Mouse (Mus musculus): ENCODE results near the gene Grhl1.
"Not testable (repeated sequence)": the region's sequence is repeated elsewhere in the genome, so short reads cannot be mapped to it uniquely, and the experiment has no call there.

The Grhl1 gene

DNA sequence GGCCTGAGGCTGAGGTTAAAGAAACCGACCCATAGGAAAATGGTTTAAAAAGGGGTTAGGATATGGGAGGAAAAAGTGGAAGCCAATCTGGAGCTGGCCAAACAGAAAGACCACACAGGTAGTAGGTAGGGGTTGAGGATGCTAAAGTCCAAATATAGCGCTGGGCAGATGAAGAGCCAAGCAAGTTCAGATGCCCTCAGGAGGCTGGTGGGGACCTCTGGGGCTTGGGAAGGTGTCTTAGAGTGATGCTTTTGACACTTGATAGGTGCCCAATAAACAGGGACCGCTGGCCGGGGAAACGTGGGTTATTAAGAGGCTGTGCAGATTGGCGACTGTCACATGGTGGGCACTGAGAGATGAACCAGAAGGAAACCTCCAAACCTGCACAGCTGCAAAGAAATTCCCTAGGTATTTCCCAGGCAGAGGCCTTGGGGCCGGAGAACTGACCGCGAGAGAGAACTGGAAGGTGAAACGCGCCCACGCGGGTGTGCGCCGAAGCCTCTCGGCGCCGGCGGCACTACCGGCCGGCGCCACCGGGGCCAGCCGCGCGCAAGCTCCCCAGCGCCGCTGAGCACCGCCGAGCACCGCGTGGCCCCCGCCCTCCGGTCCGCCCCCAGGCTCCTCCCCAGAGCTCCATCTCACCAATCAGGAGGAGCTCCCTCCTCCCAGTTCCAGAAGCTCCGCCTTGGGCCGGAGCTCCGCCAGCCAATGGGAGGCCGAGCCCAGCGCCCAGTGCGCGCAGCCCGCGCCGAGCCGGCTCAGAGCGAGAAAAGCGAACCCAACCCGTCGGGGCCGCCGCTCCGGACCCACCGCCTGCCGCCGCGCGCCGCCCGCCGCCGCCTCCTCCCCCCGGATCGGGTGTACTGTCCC lies at the start of gene Grhl1:
Grhl1 (plus strand) TSS at position 761 of the 870 bp plus-strand sequence.
- in situ Hi-C loops (cut with MboI; ENCODE audit: low pct_unique_long_range_greater_than_20kb in 1 of 2, low sequenced_read_pairs in 2 of 2, unreplicated experiment in 1 of 2) = no loop called here

DNA sequence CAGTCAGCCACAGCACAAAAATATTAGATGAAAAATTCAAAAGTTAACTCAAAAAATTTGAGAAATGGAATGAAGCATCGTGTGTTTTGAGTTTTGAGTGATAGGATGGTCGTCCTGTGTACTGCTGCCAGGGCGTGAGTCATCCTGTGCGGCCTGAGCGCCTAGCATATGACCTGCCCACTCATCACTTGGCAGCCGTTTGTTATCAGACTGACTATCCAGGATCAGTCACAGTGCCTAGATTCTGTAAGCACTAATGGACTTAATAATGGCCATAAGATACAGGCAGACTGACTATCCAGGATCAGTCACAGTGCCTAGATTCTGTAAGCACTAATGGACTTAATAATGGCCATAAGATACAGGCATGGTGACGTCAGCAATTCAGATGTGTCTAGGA lies 47.0 kb upstream of the Grhl1 start:
- in situ Hi-C loops (cut with MboI; ENCODE audit: low pct_unique_long_range_greater_than_20kb in 1 of 2, low sequenced_read_pairs in 2 of 2, unreplicated experiment in 1 of 2) = not testable (repeated sequence)

DNA sequence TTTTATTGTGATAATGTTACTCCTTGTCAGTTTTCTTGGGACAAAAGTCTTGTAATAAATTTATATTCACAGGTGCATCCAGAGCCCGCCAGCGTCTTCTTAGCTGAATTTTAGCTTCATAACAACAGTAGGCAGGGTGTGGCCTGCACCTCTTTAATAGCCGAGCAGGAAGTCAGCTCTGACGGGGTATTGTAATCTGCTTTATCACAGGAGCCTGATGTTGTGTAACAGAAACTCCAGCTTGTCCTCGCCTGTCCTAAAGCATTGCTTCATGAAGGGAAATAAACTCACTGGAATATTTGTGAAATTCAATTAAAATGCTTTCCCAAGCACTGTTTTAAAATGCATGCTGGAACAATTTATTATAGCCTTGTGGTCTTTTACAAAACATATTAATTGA lies 35.7 kb upstream of the Grhl1 start:
- in situ Hi-C loops (cut with MboI; ENCODE audit: low pct_unique_long_range_greater_than_20kb in 1 of 2, low sequenced_read_pairs in 2 of 2, unreplicated experiment in 1 of 2) = loop anchor here in 1 of 2 experiments (10.0 kb wide), 1 partner anchor 58 kb away; no protein-coding TSS in a partner anchor

DNA sequence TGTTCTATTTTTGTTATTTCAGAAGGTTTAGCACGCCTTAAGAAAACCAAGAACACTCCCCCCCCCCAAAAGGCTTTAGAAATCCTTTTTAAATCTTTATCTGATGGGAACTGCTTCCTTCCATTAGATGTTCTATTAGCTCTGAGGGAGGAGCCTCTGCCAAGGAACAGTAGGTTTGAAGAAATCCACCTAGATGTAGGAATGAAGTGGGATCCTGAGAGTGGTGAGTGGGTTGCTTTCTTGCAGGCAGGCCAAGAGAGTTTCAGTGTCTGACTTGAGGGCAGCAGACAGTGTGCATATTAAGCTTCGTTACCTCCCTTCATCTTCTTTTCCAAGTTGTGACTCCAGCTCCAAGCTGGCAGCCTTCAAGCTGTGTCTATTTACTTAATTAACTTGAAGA lies 34.9 kb upstream of the Grhl1 start:
- in situ Hi-C loops (cut with MboI; ENCODE audit: low pct_unique_long_range_greater_than_20kb in 1 of 2, low sequenced_read_pairs in 2 of 2, unreplicated experiment in 1 of 2) = loop anchor here in 1 of 2 experiments (10.0 kb wide), 1 partner anchor 58 kb away; no protein-coding TSS in a partner anchor

DNA sequence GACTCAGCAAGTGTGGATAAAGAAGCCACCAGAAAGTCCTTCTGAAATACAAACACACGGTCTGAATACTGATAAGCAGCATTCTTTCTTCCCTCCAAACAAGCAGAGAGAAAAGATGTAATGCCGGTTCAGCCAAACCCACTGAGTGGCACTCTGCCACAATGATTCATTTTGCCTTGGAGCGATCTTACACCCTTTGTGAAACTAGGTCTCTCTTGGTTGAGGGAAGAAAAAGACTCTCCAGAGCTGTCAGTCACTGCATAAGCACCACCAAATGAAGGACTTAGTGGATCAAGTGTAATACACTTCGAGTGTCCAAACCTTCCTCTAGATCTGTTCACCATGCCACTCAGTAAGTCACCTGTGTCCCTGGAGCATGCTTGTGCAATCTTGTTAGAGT lies 34.1 kb upstream of the Grhl1 start:
- in situ Hi-C loops (cut with MboI; ENCODE audit: low pct_unique_long_range_greater_than_20kb in 1 of 2, low sequenced_read_pairs in 2 of 2, unreplicated experiment in 1 of 2) = loop anchor here in 1 of 2 experiments (10.0 kb wide), 1 partner anchor 57 kb away; no protein-coding TSS in a partner anchor

DNA sequence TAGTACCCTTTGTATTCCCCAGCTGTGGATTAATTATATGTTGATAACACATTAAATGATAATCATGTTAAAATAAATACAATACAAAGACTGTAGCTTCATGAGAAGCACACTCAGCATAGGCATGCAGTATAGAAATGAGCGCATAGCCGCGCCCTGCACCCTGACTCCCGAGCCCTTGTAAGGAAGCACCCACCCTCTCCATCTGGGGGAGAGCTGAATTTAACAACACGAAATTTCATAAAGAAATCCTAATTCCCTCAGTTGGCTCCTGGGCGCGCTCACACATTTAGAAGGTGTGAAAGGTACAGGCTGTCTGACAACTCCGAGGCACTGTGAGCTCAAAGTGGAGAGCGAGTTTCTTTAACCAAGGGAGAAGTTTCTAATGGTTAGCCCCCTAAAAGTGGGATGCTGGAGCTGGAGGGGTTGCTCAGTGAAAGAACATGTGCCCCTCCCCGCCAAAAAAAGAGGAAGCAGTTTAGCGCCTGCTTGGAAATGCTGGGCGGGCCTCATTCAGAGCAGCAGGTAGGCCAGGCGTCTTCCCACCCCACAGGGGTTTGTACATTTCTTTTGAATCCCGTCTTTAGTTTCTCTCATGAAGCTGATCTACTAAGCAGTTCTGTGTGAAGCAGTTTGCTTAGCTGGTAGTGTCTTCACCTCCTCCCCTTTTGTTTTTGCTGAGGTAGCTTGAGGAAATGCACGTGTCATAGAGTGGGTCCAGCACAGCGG lies 30.5 kb upstream of the Grhl1 start:
- in situ Hi-C loops (cut with MboI; ENCODE audit: low pct_unique_long_range_greater_than_20kb in 1 of 2, low sequenced_read_pairs in 2 of 2, unreplicated experiment in 1 of 2) = no loop called here

DNA sequence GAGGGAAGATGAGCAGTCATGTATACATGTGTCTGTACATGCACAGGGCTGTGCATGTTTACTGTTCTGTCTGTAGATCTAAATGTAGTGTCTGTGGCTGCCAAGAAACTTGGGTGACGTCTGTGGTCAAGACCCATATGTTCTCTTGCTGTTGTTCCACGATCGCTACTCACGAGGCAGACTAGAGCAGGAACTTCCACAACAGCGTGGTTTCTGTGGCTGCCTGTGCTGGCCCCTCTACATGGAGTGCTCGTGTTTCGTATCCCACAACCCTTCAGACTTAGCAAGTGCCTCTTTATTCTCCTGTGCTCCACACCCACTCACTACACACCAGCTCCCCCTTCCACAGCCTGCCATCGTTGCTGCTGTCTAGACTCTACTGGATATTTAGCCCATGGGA lies 24.4 kb upstream of the Grhl1 start:
- in situ Hi-C loops (cut with MboI; ENCODE audit: low pct_unique_long_range_greater_than_20kb in 1 of 2, low sequenced_read_pairs in 2 of 2, unreplicated experiment in 1 of 2) = no loop called here

DNA sequence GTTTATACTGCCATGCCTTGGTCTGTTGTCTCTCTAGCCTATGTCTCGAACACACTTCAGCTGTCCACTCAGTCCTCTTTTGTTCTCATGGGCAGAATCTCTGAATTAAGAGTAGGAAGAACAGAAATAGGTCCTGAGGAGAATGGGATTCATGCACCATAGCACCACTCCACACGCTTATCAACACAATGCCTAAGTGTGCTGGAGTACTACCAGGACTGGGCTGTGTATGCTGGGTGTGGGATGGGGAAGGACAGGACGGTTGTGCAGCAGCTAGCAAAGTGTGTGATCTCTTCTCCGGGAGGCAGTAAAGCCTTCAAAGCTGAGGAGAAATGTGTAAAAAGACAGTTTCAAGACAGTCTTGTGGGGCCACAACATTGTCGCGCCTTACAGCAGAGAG lies 23.2 kb upstream of the Grhl1 start:
- in situ Hi-C loops (cut with MboI; ENCODE audit: low pct_unique_long_range_greater_than_20kb in 1 of 2, low sequenced_read_pairs in 2 of 2, unreplicated experiment in 1 of 2) = no loop called here

DNA sequence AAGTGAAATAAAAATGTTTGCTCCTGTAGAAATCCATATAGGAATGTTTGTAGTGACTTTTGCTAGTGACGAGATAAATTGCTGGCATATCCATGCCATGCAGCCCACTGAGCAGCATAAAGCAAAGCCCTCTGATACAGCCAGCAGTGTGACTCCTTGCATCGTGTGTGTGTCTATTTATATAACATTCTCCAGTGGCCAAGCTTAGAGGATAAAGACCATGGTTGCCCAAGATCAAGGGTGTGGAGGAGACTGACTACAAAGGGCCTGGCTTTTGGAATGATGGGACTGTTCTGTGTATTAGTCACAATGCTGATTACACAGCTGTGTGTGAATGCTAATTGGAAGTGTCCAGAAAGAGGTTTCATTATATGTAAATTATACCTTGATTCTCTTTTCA lies 19.6 kb upstream of the Grhl1 start:
- in situ Hi-C loops (cut with MboI; ENCODE audit: low pct_unique_long_range_greater_than_20kb in 1 of 2, low sequenced_read_pairs in 2 of 2, unreplicated experiment in 1 of 2) = no loop called here

DNA sequence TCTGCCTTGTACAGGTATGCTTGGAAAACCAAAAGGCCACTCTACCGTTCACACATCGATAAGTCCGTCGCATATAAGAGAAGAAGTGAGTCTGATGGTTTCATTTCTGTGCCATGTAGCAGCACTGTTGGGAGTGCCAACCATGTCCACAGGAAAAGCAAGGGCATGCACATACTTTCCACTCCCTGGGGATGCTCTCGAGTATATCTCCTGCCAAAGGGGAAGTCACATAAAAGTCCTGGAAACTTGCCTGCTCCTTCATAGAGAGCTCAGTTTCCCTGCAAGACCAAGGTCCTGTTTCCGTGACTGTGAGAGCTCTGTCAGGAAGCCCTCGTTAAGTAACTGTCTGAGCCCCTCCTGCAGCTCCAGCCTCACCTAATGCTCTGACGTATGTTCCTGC lies 16.1 kb upstream of the Grhl1 start:
- in situ Hi-C loops (cut with MboI; ENCODE audit: low pct_unique_long_range_greater_than_20kb in 1 of 2, low sequenced_read_pairs in 2 of 2, unreplicated experiment in 1 of 2) = no loop called here

DNA sequence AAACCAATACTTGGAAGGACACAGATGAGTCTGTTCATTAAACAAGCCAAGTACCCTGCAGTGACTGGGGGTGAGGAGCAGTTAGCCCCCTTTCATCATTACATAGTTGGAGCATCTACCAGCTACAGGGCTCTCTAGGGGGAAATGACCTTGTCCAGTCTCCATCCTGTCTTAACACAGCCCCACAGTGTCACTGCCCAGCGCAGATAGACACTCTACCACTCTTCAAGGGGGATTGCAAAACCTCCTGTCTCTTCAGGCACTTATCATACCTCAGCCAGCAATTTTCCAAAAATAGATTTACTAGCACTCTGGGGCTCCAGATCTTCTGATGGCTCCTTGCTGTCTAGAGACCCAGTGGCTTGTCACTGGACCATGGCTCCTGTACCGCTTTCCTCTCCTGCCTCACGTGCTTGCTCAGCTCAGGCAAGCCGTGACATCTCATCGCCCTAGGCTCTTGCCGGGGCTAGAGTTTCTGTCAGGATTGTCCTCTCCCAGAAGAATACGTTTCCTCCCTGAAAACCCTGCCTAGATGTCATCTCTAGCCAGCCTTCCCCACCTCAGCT lies 8.6 kb upstream of the Grhl1 start:
- in situ Hi-C loops (cut with MboI; ENCODE audit: low pct_unique_long_range_greater_than_20kb in 1 of 2, low sequenced_read_pairs in 2 of 2, unreplicated experiment in 1 of 2) = no loop called here

DNA sequence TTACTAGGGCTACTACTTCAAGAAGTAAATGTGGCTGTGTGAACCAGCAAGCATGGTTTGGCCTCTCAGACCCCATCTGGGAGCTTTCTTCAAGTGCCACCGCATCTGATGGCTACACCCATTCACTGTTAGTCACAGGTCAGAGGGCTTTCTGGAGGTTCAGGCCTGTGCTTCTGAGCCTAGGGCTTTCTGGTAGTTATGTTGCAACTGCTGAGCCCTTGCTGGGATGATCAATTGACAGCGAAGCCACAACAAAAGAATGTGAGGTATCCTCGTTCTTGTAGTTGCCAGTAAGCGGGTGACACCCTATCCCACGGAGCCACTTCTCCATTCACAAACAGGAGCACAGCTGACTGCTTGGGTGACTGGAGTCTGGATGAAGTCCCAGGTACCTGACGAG lies 6.8 kb upstream of the Grhl1 start:
- in situ Hi-C loops (cut with MboI; ENCODE audit: low pct_unique_long_range_greater_than_20kb in 1 of 2, low sequenced_read_pairs in 2 of 2, unreplicated experiment in 1 of 2) = no loop called here

DNA sequence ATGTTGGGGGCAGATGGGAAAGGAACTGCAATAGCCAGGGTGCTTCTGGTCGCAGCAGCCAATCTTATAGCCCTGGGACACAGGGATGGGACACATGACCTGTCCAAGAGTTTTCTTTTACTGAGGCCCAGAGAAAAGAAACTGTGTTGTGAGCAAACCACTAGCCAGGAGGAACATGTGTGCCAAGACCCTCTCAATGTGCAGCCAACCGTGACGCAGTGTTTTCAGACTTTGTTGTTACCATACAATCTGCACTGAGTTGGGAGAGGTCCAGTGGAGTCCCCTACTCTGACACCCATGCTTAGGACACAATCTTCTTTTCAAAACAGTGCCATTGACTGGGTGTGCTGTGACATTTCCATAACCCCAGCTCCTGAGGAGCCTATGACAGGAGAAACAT lies 4.5 kb upstream of the Grhl1 start:
- in situ Hi-C loops (cut with MboI; ENCODE audit: low pct_unique_long_range_greater_than_20kb in 1 of 2, low sequenced_read_pairs in 2 of 2, unreplicated experiment in 1 of 2) = no loop called here

DNA sequence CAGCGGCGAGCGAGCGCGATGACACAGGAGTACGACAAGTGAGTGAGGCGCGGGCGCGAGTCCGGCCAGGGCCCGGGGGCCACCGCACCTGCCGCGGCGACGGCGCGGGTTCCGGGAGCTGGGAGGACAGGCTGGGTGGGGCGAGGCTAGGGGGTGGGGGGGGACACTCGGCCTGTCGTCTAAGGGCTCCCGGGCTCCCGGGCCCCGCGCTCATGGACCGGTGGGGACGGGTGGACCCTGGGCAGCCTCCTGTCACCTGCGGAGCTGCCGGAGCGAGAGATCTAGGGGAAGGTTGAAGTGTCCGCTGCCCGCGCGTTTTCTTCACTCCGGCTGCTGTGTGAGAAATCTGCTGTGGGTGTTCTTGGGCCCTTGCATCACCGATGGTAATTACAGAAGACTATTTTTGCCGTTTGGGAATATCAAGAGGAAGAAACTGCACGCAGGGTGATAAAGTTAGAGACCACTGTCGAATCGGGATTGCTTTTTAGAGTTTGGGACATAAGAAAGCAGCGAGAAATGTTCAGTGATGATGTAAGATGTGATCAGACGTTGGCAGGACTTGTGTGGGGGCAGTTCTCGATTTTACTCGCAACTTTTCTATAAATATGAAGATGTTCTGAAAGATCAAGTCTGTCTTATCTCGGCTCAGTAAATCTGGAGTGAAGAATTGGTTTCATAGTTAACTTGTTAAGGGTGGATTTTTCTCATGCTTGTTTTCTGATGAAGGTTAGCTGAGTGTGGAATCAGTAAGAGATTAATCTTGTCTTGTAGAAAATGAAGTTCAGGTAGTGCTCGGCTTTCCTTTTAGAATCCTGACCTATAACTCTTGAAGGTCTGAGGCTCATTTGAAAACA lies 565 bp downstream of the Grhl1 start:
- in situ Hi-C loops (cut with MboI; ENCODE audit: low pct_unique_long_range_greater_than_20kb in 1 of 2, low sequenced_read_pairs in 2 of 2, unreplicated experiment in 1 of 2) = no loop called here

DNA sequence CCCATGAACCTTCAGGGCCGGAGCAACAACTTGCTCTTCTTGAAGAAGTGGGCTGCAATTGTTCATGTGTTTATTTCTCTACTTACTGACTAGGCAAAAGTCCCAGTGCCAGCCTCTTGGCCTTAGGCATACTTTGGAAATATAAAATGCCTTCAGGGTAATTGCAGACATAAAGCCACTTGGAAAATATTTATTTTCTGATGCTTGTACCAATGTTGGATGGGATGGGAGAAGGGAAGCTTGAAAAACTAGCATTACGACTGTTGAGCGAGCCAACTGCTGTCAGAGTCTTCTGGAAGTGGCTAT lies 1.1 kb downstream of the Grhl1 start:
- in situ Hi-C loops (cut with MboI; ENCODE audit: low pct_unique_long_range_greater_than_20kb in 1 of 2, low sequenced_read_pairs in 2 of 2, unreplicated experiment in 1 of 2) = no loop called here

DNA sequence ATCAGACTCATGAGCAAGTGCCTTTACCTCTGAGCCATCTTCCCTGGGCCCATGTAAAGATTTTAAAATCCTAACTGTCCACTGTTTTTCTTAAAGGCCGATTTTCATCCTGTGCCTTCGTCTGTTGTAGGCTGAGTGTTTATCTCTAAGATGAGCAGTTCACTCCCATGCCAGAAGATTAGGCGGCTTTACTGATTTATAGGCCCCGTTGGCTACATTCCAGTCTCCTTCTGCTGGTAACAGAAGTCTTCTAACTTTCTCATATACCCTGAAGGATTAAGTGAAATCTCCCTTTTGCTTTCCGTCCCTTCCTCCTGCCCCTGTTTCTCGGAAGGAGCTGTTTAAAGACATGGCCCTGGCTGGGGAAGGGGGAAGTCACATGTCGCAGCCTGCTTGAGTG lies 2.8 kb downstream of the Grhl1 start:
- in situ Hi-C loops (cut with MboI; ENCODE audit: low pct_unique_long_range_greater_than_20kb in 1 of 2, low sequenced_read_pairs in 2 of 2, unreplicated experiment in 1 of 2) = no loop called here

DNA sequence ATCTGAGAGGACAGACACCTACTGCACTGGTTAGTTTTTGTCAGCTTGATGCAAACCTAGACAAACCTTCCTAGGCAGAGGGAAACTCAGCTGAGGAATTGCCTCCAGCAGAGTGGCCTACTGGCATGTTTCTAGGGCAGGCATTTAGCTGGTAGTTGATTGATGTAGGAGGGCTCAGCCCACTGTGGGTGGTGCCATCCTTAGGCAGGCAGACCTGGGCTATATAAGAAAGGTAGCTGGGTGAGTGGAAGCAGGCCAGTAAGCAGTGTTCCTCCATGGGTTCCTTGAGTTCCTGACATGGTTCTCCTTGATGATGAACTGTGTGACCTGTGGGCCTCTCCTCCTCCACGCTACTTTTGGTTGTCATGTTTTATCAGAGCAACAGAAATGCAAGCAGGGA lies 8.4 kb downstream of the Grhl1 start:
- in situ Hi-C loops (cut with MboI; ENCODE audit: low pct_unique_long_range_greater_than_20kb in 1 of 2, low sequenced_read_pairs in 2 of 2, unreplicated experiment in 1 of 2) = no loop called here

DNA sequence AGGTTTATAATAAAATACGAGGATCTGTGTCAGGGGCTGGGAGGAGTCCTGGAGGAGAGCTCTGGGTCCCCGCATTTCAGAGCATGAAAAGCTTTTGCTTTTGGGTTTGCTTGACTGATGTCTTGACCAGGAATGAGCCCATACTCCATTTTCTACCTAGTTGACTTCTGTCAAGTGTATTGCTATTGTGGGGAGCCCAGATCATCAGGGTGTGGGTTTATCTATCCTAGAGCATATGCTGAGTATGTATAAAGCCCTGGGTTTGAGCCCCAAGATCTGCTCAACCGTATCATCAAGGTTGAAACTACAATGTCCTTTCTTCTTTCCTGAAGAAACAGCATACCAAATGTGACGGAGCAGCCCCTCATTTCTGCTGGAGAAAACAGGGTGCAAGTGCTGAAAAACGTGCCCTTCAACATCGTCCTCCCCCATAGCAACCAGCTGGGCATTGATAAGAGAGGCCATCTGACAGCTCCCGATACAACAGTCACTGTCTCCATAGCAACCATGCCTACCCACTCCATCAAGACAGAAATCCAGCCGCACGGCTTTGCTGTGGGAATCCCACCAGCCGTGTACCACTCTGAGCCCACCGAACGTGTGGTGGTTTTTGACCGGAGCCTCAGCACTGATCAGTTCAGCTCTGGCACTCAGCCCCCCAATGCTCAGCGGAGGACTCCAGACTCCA lies 9.1 kb downstream of the Grhl1 start:
- in situ Hi-C loops (cut with MboI; ENCODE audit: low pct_unique_long_range_greater_than_20kb in 1 of 2, low sequenced_read_pairs in 2 of 2, unreplicated experiment in 1 of 2) = no loop called here

All from mouse embryonic stem cell (cell line).